Mouse (Mus musculus): Measurements from ENCODE around the gene Tfr2.
A peak's percentile ranks its signal among the peaks of the same experiment; 100 is the strongest.

Gene Tfr2

GRCm38 (mm10) chr5:137539291-137539801, 30.3 kb upstream of the Tfr2 start:
- peak; percentile 79 to 82 for DNase-seq

- DNase-seq: peak in 1 of 2 experiments; percentile 2
Observed at GRCm38 (mm10) chr5:137540991-137541390, 28.6 kb upstream of the Tfr2 start.

- DNase-seq: peak; percentile 75 to 81
Observed at GRCm38 (mm10) chr5:137541768-137542540, 27.7 kb upstream of the Tfr2 start.

GRCm38 (mm10) chr5:137544926-137545325, 24.7 kb upstream of the Tfr2 start:
- DNase-seq: no peak

- no peak for DNase-seq
Observed at GRCm38 (mm10) chr5:137545596-137545995, 24.0 kb upstream of the Tfr2 start.

- no peak for DNase-seq
Observed at GRCm38 (mm10) chr5:137549840-137550239, 19.8 kb upstream of the Tfr2 start.

GRCm38 (mm10) chr5:137551119-137551518, 18.5 kb upstream of the Tfr2 start:
- peak in 1 of 2 experiments; percentile 61 for DNase-seq

GRCm38 (mm10) chr5:137553000-137553399, 16.6 kb upstream of the Tfr2 start:
- DNase-seq: no peak

GRCm38 (mm10) chr5:137553411-137553837, 16.2 kb upstream of the Tfr2 start, which contains the start of gene Actl6b:
Actl6b (plus strand) TSS chr5:137553517.
- DNase-seq: peak; percentile 97 to 99

- DNase-seq: no peak
Observed at GRCm38 (mm10) chr5:137553898-137554297, 15.7 kb upstream of the Tfr2 start.

GRCm38 (mm10) chr5:137561556-137561955, 8.1 kb upstream of the Tfr2 start:
- no peak for DNase-seq

- DNase-seq: no peak
Observed at GRCm38 (mm10) chr5:137562965-137563364, 6.7 kb upstream of the Tfr2 start.

GRCm38 (mm10) chr5:137565744-137566143, 3.9 kb upstream of the Tfr2 start:
- DNase-seq: no peak

GRCm38 (mm10) chr5:137566416-137566815, 3.2 kb upstream of the Tfr2 start:
- DNase-seq: no peak

- DNase-seq: no peak
Observed at GRCm38 (mm10) chr5:137568223-137568798, 1.3 kb upstream of the Tfr2 start.

GRCm38 (mm10) chr5:137569031-137569430, 609 bp upstream of the Tfr2 start:
- DNase-seq: no peak

- no peak for DNase-seq
Observed at GRCm38 (mm10) chr5:137570181-137570580, 541 bp downstream of the Tfr2 start.

GRCm38 (mm10) chr5:137570691-137571586, 1.3 kb downstream of the Tfr2 start:
- DNase-seq: no peak

GRCm38 (mm10) chr5:137574470-137574901, 4.8 kb downstream of the Tfr2 start:
- DNase-seq: peak; percentile 75 to 84

GRCm38 (mm10) chr5:137580246-137580645, 10.6 kb downstream of the Tfr2 start:
- no peak for DNase-seq

GRCm38 (mm10) chr5:137582702-137583101, 13.1 kb downstream of the Tfr2 start:
- no peak for DNase-seq

- DNase-seq: peak; percentile 42 to 47
Observed at GRCm38 (mm10) chr5:137583670-137584169, 14.1 kb downstream of the Tfr2 start.

- peak; percentile 71 to 90 for DNase-seq
Observed at GRCm38 (mm10) chr5:137584976-137585375, 15.3 kb downstream of the Tfr2 start.

Measured in cerebellum, postnatal 25 days (tissue).